Mouse (Mus musculus) layer of hippocampus, postnatal 25 days (tissue): Measurements from ENCODE around the gene Trim28. TPM values are rescaled to one million over a fixed set of nuclear protein-coding genes. Genes with fewer than 3 reads are reported as not detected.

ENCODE experiments used
- DNase-seq, 2 experiments: peaks; one replicate each; pipeline ENCODE4 v3.0.0; 2022; ENCODE audit warnings: mixed read lengths in 2 of 2, low spot score in 1 of 2; ENCODE audit errors: extremely low spot score in 1 of 2
- total RNA-seq, 2 experiments: library from RNA; stranded (reverse); gene quantifications; 2 replicates each; pipeline ENCODE4 v1.2.3; 2021

Trim28 gene
- total RNA-seq, 2 experiments from 2014 or later, result 236 to 250 TPM

DNA sequence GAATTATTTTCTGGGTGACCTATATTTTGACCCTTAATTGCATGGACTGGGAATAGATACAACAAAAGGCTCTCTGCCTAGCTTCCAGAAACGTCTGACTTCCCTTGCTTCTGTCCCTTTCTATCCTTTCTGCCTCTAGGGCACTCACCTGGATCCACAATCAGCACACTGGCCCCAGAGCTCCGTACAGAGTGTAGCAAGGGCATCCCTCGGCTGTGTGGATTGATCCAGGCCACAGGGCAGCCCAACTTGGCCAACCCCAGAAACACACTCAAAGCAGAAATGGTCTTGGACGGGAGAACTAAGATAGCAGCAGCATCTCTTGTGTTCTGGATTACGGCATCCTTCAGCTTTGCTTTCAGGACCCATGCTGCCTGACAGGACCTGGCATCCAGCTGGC is 1.7 kb upstream of the Trim28 start:
- no peak for DNase-seq

GRCm38 (mm10) chr7:12998053-12998452 is 861 bp upstream of the Trim28 start, which contains the start of gene Slc27a5:
TSS of gene Slc27a5 (minus strand) at chr7:12998192.
- no peak for DNase-seq

DNA sequence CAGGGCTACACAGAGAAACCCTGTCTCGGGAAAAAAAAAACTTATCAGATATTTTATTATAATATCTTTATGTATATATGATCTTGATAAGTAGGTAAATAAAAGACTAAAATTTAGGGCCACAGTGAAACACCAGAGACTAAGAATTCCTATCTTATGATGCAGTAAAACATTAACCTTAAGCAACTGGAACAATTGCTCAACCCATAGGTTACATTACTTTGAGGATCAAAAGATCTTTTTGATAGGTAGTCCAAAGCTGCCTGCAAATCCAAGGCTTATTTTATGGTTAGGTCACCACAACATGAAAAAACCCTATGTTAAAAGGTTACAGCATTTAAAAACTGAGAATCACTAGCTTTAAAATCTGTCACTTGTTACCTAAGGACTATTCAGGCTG is 2.7 kb downstream of the Trim28 start:
- DNase-seq, result no peak

GRCm38 (mm10) chr7:13003380-13003779 is 4.5 kb downstream of the Trim28 start:
- no peak for DNase-seq

DNA sequence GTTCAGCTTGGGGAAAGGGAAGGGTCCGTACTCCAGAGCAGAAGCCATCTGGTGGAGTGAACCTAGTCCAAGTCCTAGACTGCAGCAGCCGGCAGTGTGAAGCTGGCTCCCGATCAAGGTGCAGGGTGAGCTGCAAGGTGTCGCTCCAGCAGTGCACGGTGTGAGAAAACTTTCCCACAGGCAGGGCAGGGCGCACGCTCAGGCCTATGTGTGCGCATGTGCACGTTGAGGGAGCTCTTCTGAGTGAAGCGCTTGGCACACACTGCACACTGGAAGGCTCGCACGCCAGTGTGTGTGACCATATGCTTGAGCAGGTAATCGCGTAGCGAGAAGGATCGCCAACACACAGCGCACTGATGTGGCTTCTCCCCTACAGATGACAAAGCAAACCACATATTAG is 7.1 kb downstream of the Trim28 start:
- peak in 1 of 2 experiments; percentile 6 for DNase-seq

GRCm38 (mm10) chr7:13006531-13006930 is 7.6 kb downstream of the Trim28 start:
- no peak for DNase-seq

GRCm38 (mm10) chr7:13007341-13008092 is 8.6 kb downstream of the Trim28 start:
- no peak for DNase-seq

- DNase-seq, result peak; percentile 91 to 95
These were observed 10.5 kb downstream of the Trim28 start for GRCm38 (mm10) chr7:13009143-13010004.

- DNase-seq, result no peak
These were observed 11.3 kb downstream of the Trim28 start, which contains the start of gene Zbtb45 for GRCm38 (mm10) chr7:13010005-13010908. TSS of gene Zbtb45 (minus strand) at chr7:13010034.

- DNase-seq, result no peak
These were observed 14.8 kb downstream of the Trim28 start for GRCm38 (mm10) chr7:13013671-13014070.

DNA sequence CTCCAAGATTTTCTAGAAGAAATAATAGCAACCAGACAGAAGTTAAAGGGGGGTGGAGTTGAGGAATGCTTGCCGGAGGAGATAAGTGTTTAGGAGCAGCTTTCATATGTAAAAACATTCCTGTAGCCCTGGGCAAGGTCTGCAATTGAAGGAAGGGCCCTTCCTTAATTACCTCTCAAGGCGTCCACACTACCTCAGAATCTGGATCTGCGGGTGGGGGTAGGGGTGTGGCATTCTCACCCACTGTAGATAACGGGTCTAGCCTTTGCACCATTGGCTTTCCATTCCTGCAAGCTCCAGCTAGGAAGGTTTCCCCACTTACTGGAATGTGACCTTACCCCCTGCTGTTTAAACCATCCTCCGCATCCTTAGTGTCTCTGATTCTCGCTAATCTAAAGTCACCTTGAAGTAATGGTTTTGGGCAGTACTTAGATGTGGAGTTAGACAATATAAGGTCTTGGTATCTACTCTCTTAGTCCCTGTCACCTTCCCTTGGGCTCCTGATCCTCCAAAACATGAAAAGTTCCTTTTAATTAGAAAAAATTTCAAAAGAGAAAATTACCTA is 15.4 kb downstream of the Trim28 start:
- DNase-seq, result no peak

DNA sequence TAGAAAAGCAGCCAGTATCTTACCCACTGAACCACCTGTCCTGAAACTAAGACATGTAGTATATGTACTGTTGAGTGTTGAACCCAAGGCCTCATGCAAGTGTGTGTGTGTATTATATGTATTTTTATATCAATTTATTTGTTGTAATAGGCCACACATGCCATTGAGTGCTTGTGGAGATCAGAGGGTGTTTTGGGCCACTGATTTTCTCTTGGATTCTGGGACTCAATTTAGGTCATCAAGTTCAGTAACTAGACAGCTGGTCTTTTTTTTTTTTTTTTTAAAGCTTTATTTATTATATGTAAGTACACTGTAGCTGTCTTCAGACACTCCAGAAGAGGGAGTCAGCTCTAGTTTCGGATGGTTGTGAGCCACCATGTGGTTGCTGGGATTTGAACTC is 16.3 kb downstream of the Trim28 start:
- no peak for DNase-seq

DNA sequence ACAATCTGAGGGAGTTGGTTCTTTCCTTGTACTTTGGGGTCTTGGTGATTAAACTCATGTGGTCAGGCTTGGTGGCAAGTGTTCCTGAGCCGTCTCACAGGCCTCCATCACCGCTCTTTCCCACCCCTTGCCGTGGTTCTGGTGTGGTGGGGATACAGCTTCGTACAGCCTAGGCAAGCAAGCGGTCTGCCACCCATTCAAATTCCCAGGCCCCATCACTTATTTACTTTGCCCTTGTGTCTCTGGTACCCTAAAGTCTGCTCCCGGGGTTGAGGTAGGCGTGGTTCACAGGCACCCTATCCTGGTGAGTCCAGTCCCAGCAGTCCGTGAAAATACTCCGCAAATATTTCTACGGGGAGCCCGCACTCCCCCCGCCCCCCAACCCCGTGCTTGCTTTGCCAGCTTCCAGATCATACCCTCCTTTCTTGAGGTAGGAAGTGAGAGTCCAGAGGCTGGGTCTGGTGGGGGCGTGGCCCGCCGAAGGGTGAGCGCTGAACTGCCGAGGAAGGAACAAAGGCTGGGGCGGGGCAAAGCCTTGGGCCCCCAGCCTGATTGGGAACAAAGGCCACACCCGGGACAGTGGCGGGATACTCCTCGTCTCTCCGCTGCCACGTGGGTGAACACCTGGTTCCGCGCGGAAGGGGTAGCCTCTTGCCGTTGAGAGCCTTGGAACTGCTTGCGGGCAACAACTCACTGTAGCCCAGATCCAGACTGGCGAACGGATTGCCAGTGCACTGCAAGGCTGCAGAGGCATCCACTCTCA is 24.0 kb downstream of the Trim28 start:
- DNase-seq, result peak in 1 of 2 experiments; percentile 17

DNA sequence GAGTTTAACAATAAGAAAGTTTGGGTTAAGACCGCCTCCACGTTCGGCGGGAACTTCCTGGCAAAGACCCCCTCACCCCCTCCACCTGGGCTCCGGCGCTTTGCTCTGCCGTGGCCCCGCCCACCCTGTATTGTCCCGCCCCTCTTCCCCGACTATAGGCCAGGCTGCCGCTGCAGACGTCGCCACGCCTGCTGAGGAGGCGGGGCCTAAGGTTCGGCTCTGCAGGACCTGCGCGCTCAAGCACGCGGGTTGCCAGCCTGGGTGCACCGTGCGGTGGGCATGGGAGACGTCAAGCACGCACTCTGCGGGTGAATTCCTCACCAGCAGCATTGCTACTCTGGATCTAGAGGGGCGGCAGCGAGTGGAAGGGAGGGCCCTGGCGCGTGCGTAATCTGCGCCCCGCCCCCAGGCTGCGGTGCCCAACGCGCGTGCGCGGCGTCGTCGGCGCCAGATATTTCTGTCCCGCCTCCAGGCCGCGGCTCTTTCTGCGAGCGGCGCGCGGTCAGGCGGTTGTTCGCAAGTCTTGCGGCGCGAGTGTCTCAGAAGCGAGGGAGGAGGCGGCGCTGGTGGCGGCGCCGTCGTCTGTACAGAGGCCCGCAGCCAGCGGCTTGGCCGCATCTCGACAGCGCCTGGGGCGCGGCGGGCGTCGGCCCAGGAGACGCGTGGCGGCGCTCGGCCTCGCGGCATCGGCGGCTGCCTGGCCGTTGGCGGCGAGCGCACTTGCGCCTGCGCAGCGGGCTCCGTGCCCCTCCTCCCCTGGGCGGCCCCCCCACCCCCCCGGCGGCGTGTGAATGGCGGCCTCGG is 25.2 kb downstream of the Trim28 start:
- peak; percentile 93 to 99 for DNase-seq

DNA sequence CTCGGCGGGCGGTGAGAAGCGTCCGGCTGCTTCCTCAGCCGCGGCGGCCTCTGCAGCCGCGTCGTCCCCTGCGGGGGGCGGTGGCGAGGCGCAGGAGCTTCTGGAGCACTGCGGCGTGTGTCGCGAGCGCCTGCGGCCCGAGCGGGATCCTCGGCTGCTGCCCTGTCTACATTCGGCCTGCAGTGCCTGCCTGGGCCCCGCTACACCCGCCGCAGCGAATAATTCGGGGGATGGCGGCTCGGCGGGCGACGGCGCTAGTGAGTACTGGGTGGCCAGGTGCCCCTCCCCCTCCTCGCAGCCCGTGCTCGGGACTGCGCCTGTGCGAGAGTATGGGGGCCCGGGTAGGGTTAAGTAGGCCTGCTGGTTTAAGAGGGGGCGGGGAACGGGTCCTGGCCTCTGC is 25.9 kb downstream of the Trim28 start:
- DNase-seq, result peak; percentile 79

GRCm38 (mm10) chr7:13025511-13026112 is 26.7 kb downstream of the Trim28 start:
- DNase-seq, result no peak

DNA sequence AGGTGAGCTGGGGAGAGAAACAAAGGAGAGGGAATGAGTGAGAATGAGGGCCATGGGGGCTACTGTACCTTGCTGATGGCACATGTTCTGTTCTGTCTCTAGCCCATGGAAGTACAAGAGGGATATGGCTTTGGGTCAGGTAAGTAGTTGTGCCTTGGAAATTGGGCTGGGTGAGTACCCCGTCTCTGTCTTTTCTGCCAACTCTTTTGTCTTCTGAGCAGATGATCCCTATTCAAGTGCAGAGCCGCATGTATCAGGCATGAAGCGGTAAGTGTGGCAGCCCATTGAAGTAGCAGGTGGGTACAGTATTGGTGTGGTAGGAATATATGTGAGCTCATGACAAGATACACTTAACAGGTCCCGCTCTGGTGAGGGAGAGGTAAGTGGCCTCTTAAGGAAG is 30.1 kb downstream of the Trim28 start:
- DNase-seq, result no peak

- no peak for DNase-seq
These were observed 32.2 kb downstream of the Trim28 start for GRCm38 (mm10) chr7:13031069-13031468.
